Mouse (Mus musculus): ENCODE data around the gene Ggt5.

DNA sequence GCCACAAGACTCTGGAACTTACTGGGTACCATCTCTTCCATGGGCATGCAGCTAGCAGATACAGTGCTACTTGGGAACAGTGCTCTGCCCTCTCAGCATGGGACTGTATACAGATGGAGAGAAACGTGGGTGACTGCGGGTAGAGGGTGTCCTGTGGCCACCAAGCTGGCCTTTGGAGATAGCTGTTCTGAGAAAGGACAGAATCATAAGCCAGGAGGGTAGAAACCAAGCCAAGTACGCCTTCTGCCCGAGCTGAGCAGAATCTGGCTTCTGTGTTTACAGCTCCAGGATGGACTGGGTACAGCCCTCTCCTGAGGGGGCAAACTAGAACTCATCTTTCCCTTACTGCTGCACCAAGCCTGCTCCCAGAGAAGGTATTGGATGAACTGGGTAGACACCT lies 73.4 kb downstream of the Ggt5 start:
- TF ChIP-seq GATA1 (IDR thresholded peaks at IDR 0.05; ENCODE audit: borderline replicate concordance, low read length) (no peak), FLI1 (IDR thresholded peaks at IDR 0.05; ENCODE audit: low read length) (no peak)
